In the genomic region with DNA sequence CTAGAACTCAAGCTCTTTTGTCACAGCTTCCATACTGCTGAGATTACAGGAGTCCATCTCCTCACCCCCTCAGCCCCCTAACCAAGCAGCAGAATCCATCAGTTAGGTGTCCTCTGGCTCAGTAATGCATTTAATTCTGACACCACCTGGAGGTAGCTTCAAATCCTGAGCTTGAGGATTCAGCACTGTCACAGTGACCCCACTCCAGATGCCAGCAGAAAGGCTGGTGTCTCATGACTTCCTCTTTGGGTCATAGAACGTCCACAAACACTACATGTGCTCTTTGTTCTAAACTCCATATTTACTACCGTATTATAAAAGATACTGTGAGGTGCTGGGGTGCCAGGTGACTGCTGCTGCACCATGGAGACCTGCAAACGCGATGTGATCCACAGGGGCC, we compare ENCODE assay signal across 19 mouse cellular contexts. TPM values are rescaled to one million over a fixed set of nuclear protein-coding genes. Genes with fewer than 3 reads are reported as not detected.
DNase-seq lines count a peak whose midpoint lies in the region; ATAC-seq and TF ChIP-seq lines count a peak whose summit lies in the region.
"Had no signal": no experiment of that assay in that cellular context is flagged by ENCODE, and none has a peak within 500 bp of the region (broad histone marks: within the 10 kb centered on the region; RNA-seq: fewer than 3 reads in every experiment).

No protein-coding gene starts in this region.

- peak overlapping the region; percentile 83 for H3K27ac ChIP-seq in bone marrow macrophage, adult 2 months (ENCODE audit: insufficient read depth, low read depth, low read length)
- H3K27ac ChIP-seq in liver, embryonic 12.5 days: peak overlapping the region; percentile 82
- H3K27ac ChIP-seq: heart, embryonic 13.5 days; kidney, postnatal 0 days; limb, embryonic 15.5 days; midbrain, embryonic 15.5 days had no signal

- H3K4me1 ChIP-seq in bone marrow macrophage, adult 2 months (ENCODE audit: control insufficient read depth, insufficient read depth, low read length): peaks cover 79% of the 10 kb centered on the region
- H3K4me1 ChIP-seq in liver, embryonic 12.5 days: peaks cover 94% of the 10 kb centered on the region
- H3K4me1 ChIP-seq in megakaryocyte, embryonic 14.5 days: peaks cover 75% of the 10 kb centered on the region

- TF ChIP-seq CTCF in bone marrow macrophage, adult 2 months (IDR thresholded peaks at IDR 0.05; ENCODE audit: low read depth, low read length): no peak

- no peak for ATAC-seq in liver, embryonic 12.5 days
- ATAC-seq: hindbrain, embryonic 16.5 days; midbrain, embryonic 15.5 days; Patski had no signal

- no peak for TF ChIP-seq POLR2A in bone marrow macrophage, adult 2 months (IDR thresholded peaks at IDR 0.05; ENCODE audit: borderline replicate concordance, low read depth, low read length)

- peaks cover 11% of the 10 kb centered on the region; the same call in 1 of the 2 replicates for H3K36me3 ChIP-seq in liver, embryonic 12.5 days
- H3K36me3 ChIP-seq in megakaryocyte, embryonic 14.5 days (replicated peaks; ENCODE audit: low read length): peaks cover 13% of the 10 kb centered on the region
- H3K36me3 ChIP-seq: heart, embryonic 13.5 days; midbrain, embryonic 15.5 days had no signal

- DNase-seq in 416B (ENCODE audit: low read depth): peak; percentile 47
- DNase-seq in embryo, embryonic 11 days: no peak
- DNase-seq in adrenal gland, postnatal 10 days: no peak
- no peak for DNase-seq in Muller cell, postnatal 12 days (ENCODE audit: inconsistent ontology term)
- DNase-seq: adrenal gland, adult 8-10 months; cerebellum, postnatal 14 days; heart, postnatal 4 days; kidney, adult 18-20 months; thymus, postnatal 36 days had no signal

- H3K4me3 ChIP-seq in bone marrow macrophage, adult 2 months (ENCODE audit: insufficient read depth, low read length): no peak overlapping the region
- no peak overlapping the region for H3K4me3 ChIP-seq in liver, embryonic 12.5 days
- peak overlapping the region; percentile 19 for H3K4me3 ChIP-seq in megakaryocyte, embryonic 14.5 days (replicated peaks)
- H3K4me3 ChIP-seq: heart, embryonic 13.5 days; limb, embryonic 15.5 days; midbrain, embryonic 15.5 days; myocyte had no signal

- H3K4me2 ChIP-seq in liver, embryonic 12.5 days: no peak overlapping the region
- H3K4me2 ChIP-seq: heart, embryonic 13.5 days; limb, embryonic 15.5 days; midbrain, embryonic 15.5 days had no signal

- no peaks in the 10 kb centered on the region for H3K9me3 ChIP-seq in liver, embryonic 12.5 days (replicated peaks)
- H3K9me3 ChIP-seq in megakaryocyte, embryonic 14.5 days: no peaks in the 10 kb centered on the region
- H3K9me3 ChIP-seq: heart, embryonic 13.5 days; limb, embryonic 15.5 days; midbrain, embryonic 15.5 days had no signal

- 70% methylated on average over 4 of the region's 4 CpGs for WGBS in liver, embryonic 12.5 days (ENCODE audit: insufficient replicate concordance)

- H3K9ac ChIP-seq in liver, embryonic 12.5 days: no peak overlapping the region
- H3K9ac ChIP-seq: heart, embryonic 13.5 days; limb, embryonic 15.5 days; midbrain, embryonic 15.5 days had no signal

- H3K27me3 ChIP-seq in liver, embryonic 12.5 days (replicated peaks): no peaks in the 10 kb centered on the region
- H3K27me3 ChIP-seq in megakaryocyte, embryonic 14.5 days (replicated peaks): no peaks in the 10 kb centered on the region
- H3K27me3 ChIP-seq: heart, embryonic 13.5 days; limb, embryonic 15.5 days; midbrain, embryonic 15.5 days; Patski had no signal

RNA-seq across cellular contexts. Expression of gene Fbxo42, which starts 9.8 kb away (rescaled TPM):
- polyA plus RNA-seq in bone marrow macrophage, adult 2 months (2012; ENCODE audit: insufficient read depth, insufficient read length, missing spikeins): 22.0 and 28.2 TPM in 2 replicates
- polyA plus RNA-seq in liver, embryonic 12.5 days (2016; fragmentation: Nextera tagmentation; extraction: Ambion mirVana): 21.6 and 26.0 TPM in 2 replicates
- 9.1 and 10.9 TPM in 2 replicates for polyA plus RNA-seq in megakaryocyte, embryonic 14.5 days (2012; ENCODE audit: insufficient read depth, low replicate concordance)
- total RNA-seq in adrenal gland, postnatal 10 days (2021): 10 to 100 TPM; 16.6 to 21.2 TPM

RNA-seq across cellular contexts. Expression of gene Szrd1, which starts 17.9 kb away (rescaled TPM):
- 105 and 129 TPM in 2 replicates for polyA plus RNA-seq in bone marrow macrophage, adult 2 months (2012; ENCODE audit: insufficient read depth, insufficient read length, missing spikeins)
- polyA plus RNA-seq in liver, embryonic 12.5 days (2016; fragmentation: Nextera tagmentation; extraction: Ambion mirVana): 21.3 and 22.1 TPM in 2 replicates
- 136 and 184 TPM in 2 replicates for polyA plus RNA-seq in megakaryocyte, embryonic 14.5 days (2012; ENCODE audit: insufficient read depth, low replicate concordance)
- 100 to 1,000 TPM; 111 to 115 TPM for total RNA-seq in adrenal gland, postnatal 10 days (2021)

RNA-seq across cellular contexts. Expression of gene Rsg1, which starts 56.3 kb away (rescaled TPM):
- 0.92 and 1.9 TPM in 2 replicates for polyA plus RNA-seq in bone marrow macrophage, adult 2 months (2012; ENCODE audit: insufficient read depth, insufficient read length, missing spikeins)
- polyA plus RNA-seq in liver, embryonic 12.5 days (2016; fragmentation: Nextera tagmentation; extraction: Ambion mirVana): 3.3 and 3.5 TPM in 2 replicates
- not detected in 2 replicates for polyA plus RNA-seq in megakaryocyte, embryonic 14.5 days (2012; ENCODE audit: insufficient read depth, low replicate concordance)
- 1 to 10 TPM; 1.5 to 1.7 TPM for total RNA-seq in adrenal gland, postnatal 10 days (2021)
